Mouse (Mus musculus): ENCODE results near the gene Rfx1.
A peak's percentile ranks its signal among the peaks of the same experiment; 100 is the strongest.

DNA sequence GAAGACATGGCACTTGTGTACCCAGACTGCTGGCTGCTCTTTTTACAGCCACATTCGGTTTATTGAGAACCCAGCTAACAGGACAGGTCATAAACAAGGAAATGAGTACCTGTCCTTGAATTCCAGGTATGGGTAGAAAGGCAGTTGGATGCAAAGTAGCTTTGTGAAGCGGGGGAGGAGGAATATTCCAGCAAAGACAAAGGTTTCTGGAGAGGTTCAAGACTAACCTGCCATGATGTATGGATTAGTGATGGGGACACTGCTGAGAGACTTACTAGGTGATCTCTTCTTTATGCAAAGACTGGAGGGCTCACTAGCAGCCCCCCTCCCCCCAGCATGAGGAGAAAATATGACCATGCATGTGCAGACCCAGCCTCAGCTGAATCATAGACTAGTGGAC, 39.0 kb downstream of the Rfx1 start:
- TF ChIP-seq POLR2A (IDR thresholded peaks at IDR 0.05; ENCODE audit: low read depth, low read length) (no peak), NRF1 (IDR thresholded peaks at IDR 0.05; ENCODE audit: low read depth, low read length) (no peak), ZNF384 (IDR thresholded peaks at IDR 0.05; ENCODE audit: low read depth, low read length) (no peak), CTCF (conservative IDR thresholded peaks at IDR 0.05 in 1 of 2, IDR thresholded peaks at IDR 0.05 in 1 of 2; ENCODE audit: low read depth in 2 of 2, low read length in 2 of 2) (no peak), JUN (IDR thresholded peaks at IDR 0.05; ENCODE audit: insufficient read depth, low read depth, low read length) (no peak), EP300 (IDR thresholded peaks at IDR 0.05; ENCODE audit: low read length) (no peak), ELF1 (IDR thresholded peaks at IDR 0.05; ENCODE audit: low read depth, low read length) (no peak), GABPA (IDR thresholded peaks at IDR 0.05; ENCODE audit: insufficient replicate concordance, low read depth, low read length) (no peak), UBTF (IDR thresholded peaks at IDR 0.05; ENCODE audit: low read depth, low read length) (no peak), HCFC1 (IDR thresholded peaks at IDR 0.05; ENCODE audit: low read depth, low read length) (no peak), SMC3 (IDR thresholded peaks at IDR 0.05; ENCODE audit: low read depth, low read length) (no peak), CHD2 (IDR thresholded peaks at IDR 0.05; ENCODE audit: low read length) (peak; percentile 32; the same call in 1 of the 2 replicates)

All from CH12.LX (cell line).